Mouse (Mus musculus) CD4-positive, CD25-positive, alpha-beta regulatory T cell, adult 4 months (primary cell): ENCODE results near the gene Dtymk. TPM values are rescaled to one million over a fixed set of nuclear protein-coding genes. Genes with fewer than 3 reads are reported as not detected.
"Not testable (repeated sequence)": the region's sequence is repeated elsewhere in the genome, so short reads cannot be mapped to it uniquely, and the experiment has no call there.

Source experiments
- ATAC-seq: one replicate; pipeline ENCODE4 v1.8.0; 2017
- polyA plus RNA-seq, 2 experiments: library from polyadenylated mRNA; unstranded; fragments of 100-300 nt; shearing (Covaris generic); gene quantifications; one replicate each; pipeline ENCODE4 v1.2.1; 2017

Gene Dtymk
- polyA plus RNA-seq, 2 experiments from 2014 or later, result 120 to 147 TPM

DNA sequence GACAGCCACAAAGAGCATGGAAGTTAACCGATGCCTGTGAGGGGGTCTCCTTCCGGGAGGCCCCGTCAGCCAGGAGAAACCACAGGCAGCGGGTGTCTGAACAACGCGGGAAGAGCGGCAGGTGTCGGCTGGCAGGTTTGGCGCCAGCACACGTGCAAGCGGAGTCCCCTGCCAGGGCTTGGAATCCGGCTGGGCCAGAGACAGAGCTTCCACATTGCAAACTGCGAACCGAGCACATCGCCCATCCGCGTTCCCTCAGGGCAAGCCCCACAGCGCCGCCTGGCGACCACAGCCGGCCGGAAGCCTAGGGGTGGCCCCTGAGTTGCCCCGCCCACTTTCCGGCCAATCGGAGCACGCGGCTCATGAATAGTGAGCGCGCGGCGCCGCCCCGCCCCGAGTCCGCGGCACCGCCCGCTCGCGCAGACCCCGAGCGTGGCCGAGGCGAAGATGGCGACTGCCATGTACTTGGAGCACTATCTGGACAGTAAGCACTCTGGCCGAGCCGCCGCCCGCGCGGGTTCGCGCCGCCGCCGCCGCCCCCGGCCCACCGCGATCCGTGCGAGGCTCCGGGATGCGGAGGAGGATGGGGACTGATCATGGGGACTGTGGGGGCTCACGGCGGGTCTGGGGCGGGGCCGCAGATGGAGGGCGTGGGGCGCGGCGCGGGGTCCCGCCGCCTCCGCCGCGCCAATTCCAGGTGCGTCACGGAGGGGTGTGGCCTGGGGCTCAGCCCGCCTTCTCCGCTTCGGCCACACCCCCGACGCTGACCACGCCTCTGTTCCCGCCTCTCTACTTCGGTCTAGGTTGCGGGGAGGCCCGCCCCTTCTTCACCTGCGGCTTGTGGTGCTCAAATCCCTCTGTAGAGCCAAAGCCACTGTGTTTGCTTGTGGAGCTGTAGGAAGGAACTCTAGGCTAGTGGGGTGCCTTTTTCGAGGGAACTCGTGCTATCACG lies 2.1 kb upstream of the Dtymk start, which contains the start of gene Ing5:
Gene Ing5 (plus strand): TSS at position 410 of the 952 bp plus-strand sequence.
- peak; percentile 76 for ATAC-seq

DNA sequence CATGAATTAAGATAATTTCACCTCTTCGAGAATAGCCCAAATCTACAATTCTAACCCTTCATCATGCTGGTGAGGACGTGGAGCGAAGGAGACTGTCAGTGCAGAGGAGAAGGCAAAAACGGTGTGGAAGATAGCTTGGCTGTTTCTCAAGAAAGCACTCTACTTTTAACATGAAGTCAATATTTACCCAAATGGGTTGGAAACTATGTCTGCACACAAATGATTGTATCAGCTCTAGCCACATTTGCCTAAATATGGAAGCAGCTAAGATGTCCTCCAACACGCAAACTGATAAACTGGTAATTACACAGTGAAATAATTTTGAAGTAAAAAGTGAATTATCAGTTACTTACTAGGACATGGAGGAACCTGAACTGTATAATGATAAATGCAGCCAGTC lies 1.0 kb upstream of the Dtymk start:
- ATAC-seq, result no peak

DNA sequence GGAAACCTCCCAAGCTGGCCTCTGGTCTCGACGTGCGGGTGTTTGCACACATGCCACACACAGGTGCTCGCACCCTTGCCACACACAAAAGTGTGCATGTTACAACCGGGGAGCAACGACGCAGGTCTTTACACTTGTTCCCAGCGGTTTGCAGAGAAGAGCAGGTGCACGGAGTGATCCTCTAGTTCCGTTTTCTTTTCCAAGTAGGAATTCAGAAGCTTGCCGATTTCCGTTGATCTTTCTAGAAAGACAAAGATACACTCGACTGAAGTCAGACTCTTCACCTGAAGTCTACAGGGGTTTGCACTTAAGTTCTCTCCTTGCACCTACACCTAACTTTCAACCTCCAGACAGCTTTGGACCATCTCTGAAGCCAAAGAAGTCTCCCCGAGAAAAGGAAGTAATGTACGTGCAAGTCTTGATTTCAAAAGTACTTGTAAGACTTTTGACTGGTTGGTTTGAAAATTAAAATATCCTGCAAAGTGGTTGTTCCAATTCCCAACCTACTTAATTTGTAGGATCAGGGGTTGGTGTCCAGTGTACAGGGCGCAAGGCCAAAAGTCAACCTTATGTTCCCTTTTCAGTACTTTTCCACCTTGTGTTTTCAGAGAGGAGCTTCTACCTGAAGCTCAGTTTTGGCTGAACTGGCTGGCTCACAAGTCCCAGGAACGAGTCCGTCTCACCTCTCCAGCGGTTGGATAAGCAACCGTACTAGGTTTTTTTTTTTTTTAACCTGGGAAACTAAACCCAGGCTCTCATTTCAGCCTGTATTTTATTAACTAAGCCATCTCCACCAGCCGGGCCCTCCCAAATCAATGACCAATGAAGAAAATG lies 847 bp downstream of the Dtymk start:
- ATAC-seq, result no peak

DNA sequence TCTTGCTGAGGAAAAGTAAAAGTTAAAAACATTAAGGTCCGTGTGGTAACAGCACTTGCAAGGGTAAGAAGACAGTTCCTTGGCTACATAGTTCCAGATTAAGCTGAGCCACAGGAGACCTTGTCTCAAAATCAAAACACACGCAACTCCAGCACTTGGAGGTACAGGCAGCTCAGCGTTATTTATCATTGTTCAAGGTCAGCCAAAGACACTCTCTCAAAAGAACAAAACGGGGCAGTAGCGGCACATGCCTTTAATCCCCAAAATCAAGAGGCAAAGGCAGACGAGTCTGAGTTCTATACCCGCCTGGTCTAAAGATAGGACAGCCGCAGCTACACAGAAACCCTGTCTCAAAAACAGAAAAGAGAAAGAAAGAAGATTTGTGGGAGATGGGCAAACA lies 5.8 kb downstream of the Dtymk start:
- no peak for ATAC-seq

DNA sequence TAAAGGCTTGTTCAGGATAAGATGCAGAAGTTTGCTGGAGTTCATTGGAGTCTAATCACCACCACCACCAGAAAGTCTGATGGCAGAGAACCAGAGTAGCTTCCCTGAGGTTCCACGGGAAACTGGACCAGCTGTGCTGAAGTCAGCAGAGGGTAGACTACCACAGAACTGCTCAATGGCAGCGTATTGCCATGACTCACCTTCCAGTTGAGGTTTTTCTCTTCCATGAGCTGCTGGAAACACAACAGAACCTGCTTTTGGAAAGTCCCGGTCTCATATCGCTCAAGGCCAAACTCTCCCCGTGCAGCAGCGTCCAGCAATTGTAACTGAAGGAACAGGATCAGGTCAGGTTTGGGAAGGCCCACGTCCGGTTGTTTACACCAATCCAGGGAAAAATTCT lies 7.2 kb downstream of the Dtymk start:
- no peak for ATAC-seq

DNA sequence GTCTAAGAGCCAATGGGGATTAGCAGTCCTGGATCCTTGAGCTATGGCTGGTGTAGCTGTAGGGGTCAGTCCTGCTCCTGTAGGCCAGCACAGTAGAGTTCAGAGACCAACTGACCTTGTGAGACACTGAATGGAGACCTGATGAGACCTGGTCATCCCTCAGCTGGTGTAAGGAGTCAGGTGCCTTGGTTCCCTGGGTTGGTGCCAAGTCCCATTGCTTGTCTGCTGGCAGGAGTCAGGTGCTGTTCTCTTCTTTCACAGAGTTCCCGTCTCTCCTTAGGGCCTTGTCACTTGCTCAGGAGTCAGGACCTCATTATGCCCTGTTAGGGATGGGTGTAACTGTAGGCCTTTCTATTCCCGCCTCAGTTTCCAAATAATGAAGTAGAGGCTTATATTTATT lies 14.8 kb downstream of the Dtymk start:
- ATAC-seq, result no peak

DNA sequence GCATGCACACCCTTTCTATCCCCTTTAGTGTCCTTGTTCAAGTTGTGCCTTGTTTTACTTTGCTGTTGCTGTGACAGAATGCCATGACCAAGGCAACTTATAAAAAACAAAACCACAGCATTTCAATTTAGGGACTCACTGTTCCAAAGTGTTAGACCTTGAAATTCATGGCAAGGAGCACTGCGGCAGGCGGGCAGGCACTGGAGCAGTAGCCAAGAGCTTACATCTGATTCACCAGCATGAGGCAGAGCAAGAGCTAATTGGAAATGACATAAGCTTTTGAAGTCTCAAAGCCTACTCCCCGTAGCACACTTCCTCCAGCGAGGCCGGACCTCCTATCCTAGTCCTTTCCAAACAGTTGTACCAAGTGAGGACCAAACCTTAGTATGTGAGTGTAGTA lies 25.0 kb downstream of the Dtymk start:
- ATAC-seq, result no peak

DNA sequence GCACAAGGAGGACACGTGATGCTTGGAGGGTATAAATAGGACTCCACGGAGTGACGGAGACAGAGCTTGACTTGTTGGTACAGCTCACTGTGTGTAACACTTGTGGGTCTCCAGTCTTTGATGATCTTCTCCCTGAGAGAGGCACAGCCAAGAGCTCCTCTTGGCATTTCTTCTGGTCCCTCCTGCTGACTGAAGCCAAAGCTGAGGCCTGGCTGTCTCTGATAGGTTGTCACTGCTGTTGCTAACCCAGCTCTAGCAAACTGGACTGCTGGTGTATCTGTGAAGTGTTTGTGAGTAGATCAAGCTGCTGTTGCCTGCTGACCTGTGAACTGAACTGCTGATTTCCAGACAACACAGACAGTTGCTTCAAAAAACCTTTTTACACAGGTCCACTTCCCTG lies 31.8 kb downstream of the Dtymk start:
- no peak for ATAC-seq

DNA sequence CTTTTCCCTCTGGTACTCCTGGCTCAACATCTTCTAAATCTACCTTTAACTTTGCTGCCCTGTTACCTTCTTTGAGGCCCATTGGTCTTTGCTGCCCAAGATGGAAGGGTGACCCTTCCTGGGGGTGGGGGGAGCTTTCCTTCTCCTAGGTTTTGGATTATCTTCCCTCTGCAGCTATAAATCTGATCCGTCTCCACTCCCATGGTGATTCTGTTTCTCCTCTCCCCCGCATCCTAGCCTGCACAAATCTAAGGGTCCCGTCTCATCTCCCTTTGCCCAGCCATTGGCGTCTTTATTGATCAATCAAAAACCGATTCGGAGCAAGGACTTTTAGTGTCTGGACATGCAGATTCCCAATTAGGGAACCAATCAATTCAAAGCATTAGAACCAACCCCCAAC lies 34.1 kb downstream of the Dtymk start:
- ATAC-seq, result no peak

DNA sequence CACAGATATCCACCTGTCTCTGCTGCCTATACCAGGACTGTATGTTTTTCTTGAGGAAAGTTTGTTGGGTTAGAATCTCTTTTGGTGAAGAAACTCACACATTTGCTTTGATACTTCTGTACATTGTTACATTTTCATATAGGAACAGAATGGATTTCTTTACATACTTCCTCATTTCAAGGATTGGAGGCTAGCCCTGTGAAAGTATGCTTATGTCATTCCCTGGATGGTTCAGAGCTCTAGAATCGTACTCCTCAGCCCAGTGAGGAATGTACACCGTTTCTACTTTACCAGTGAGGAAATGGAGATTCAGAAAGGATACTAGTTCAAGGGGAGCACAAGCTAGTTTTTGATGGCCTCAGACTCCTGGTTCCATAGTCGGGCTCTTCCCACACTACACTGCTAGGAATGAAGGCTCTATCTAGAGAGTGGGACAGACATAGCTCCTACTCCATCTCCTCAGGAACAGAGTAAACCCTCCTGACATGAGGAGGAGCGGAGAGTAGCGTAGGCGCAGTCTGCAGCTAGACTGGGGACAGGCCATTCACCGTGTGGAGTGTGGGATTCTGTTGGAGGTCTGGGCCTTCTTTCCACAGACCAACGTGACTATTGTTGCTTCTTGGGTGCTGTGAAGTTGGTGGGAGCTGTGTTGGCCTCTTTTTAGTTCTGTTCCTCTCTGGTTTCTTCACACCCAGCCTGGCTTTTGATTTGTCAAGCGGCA lies 36.7 kb downstream of the Dtymk start:
- ATAC-seq, result no peak

DNA sequence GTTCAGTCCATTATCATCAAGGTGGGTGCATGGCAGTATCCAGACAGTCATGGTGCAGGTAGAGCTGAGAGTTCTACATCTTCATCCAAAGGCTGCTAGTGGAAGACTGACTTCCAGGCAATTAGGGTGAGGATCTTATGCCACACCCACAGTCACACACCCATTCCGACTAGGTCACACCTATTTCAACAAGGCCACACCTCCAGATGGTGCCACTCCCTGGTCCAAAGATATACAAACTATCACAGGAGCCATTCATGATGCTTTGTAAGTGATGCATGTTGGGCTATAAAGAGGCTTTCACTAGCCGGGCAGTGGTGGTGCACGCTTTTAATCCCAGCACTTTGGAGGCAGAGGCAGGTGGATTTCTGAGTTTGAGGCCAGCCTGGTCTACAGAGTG lies 38.2 kb downstream of the Dtymk start:
- ATAC-seq, result not testable (repeated sequence)

DNA sequence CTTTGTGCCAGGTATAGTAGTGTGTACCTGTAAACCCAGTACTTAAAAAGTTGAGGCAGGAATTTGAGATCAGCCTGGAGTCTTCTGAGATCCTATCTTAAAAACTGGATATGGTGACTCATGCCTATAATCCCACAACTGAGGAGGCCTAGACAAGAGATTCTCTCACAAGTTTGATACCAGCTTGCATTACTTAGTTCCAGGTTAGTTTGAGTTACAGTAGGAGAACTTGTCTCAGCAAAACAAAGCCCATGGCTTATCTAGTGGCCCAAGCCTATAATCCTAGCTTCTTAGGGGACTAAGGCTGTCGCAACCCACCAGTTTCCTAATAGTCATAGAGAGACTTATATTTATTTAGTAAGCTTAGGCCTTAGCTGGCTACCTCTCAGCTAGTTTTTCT lies 41.7 kb downstream of the Dtymk start:
- no peak for ATAC-seq

DNA sequence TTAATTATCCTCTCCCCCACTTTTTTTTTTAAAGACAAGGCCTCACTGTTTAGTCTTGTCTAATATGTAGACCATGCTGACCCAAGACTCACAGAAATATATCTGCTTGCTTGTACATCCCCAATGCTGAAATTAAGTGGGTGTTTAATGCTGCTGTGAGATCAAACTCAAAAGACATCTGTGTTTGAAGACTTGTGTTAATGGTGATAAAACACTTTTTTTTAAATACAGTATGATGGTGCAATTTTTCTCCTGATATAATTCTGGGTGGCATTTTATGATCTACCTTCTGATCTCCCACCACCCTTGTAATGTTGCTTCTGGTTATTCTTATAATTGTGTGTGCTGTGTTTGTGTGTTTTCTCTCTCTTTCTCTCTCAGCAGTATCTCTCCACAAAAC lies 45.6 kb downstream of the Dtymk start:
- no peak for ATAC-seq

DNA sequence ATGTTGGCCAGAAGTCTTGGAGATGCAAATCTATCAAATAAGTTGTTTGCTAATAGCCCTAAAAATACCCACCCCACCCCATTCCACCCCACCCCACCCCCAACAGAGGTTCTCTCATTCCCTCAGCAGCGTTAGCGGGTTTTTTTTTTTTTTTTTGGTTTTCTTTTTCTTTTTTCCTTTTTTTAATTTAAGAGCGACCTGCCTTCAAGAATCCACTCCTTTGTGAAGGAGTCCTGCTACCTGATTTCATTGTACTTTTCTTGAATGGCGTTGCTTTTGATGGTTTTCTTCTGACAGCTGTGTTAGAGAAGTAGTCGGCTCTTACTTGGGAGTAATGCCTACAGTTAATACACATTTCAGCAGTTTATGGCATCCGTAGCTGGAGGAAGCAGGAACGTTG lies 46.1 kb downstream of the Dtymk start:
- ATAC-seq, result no peak

DNA sequence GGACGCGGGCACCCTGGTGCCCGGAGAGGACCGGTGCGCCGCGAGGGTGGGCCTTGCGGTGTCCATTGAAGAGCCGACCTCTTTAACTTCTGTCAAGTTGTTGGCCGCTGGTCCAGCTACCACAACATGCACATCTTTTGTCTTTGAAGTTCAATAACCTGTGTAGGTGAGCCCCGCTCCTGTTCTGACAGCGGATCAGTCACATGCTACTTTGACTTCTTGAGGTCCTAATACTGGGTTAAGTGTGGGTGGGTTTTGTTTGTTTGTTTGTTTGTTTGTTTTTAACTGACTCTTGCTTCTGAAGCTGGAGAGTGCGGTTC lies 46.5 kb downstream of the Dtymk start:
- peak; percentile 15 for ATAC-seq

DNA sequence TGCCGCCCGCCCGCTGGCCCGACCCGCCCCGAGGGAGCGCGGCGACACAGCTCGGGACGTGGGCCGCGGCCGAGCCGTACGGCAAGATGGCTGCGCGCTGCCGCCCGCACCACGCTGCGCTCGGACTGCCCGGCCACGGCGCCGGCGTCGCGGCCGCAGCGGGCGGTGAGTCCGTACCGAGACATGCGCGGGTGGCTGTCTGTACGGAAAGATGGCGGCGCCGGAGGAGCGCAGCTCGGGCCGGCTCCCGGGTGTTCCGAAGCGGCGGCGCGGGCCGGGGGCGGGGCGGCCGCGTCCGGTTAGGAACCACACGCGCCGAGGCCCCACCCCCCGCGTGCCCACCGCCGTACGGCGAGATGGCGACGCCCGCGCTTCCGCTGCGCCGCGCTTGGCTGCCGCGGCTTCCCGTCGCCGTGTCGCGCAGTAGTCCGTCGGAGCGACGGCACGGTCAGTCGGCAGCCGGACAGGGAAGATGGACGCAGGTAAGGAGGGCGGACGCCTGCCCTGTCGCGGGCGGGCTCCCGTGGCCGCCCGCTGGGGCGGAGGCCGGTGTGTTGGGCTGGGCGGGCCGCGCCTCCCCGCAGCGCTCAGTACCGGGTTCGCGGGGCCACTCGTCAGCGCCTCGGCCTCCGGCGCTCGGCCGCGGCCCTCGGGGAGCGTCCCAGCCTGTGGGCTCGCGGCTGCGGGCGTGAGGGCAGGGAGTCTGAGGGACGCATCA lies 47.0 kb downstream of the Dtymk start, which contains the start of gene Thap4:
Gene Thap4 (minus strand): TSS at position 292 of the 718 bp plus-strand sequence.
- ATAC-seq, result peak; percentile 84

DNA sequence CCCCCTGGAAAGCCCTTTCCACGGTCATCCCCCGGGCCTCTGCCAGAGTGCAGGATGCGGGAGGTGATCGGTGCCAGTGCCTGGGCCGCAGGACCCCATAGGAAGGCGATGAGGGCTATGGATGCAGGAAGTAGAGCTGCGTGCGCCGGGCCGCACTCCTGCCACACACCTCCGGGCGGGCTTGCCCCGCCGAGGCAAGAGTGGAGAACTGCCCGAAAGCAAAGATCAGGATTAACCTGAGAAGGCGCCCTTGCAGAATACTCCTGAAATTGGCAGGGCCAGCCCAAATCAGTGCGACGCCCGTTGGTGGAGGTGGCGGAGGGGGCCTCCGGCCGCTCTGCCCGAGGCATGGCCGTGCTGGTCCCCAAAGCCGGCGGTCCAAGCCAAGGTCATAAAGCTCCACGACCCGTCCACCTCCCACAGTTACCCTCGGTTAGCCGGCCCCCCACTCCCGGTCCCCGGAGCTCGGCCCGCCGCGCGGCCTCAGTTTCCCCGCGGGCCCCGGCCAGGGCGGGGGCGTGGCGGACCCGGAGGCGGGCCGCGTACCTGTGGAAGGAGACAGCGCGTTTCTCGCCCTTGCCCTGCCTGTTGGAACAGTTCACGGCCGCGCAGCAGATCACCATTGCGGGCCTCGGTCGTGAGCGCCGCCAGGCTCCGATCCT lies 47.7 kb downstream of the Dtymk start:
- peak; percentile 33 for ATAC-seq

DNA sequence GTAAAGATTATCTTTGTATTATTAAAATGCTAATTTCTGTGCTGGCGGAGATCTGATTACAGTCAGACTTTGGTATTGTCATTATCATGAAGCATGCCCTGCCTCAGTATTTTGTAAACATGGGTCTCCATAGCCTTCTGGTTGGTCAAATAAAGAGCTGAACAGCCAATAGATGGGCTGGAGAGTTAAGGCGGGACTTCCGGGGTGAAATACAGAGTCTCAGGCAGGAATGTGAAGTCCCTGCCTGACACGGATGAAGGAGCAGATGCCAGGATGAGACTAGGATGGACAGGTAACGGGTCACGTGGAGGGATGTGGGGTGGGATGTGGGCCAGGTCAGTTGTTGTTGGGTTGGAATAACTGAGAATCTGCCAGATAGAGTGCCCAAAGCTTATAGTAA lies 50.4 kb downstream of the Dtymk start, which contains the start of gene Atg4b:
Gene Atg4b (plus strand): TSS at position 211 of the 400 bp plus-strand sequence.
- ATAC-seq, result no peak

DNA sequence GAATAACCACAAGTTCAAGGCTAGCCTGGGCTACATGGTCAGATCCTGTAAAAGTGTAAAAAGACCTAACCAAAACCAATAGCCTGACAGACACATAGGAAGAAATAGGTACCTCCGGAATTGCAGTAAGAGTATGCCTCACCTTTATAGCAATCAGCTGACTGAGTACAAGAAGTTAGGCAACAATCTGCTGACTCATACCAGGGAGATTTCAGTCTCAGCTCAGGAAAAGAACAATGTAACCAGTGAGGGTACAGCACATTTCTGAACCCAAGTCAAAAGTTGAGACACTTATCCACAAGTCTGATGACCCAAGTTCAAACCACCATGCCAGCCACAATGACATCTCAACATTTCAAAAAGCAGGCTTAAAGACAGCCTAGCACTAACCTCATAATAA lies 53.2 kb downstream of the Dtymk start:
- ATAC-seq, result no peak

DNA sequence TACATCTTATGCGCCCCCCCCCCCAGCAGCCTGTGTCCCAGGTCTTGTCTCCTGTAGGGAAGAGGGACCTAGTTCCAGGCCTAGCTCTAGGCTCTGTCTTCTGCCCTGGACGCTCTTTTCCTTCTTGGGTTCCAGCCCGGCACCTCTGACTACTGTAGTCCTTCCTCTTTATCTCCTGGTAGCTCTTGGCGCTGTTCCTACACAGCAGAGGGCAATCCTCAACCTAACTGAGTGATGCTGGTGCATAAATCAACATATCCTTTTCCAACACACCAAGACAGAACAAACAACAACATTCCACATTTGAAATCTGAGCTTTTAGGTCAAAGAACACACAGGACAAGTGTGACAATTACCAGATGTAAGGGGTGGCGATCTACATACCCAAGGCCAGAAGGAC lies 55.6 kb downstream of the Dtymk start:
- no peak for ATAC-seq

DNA sequence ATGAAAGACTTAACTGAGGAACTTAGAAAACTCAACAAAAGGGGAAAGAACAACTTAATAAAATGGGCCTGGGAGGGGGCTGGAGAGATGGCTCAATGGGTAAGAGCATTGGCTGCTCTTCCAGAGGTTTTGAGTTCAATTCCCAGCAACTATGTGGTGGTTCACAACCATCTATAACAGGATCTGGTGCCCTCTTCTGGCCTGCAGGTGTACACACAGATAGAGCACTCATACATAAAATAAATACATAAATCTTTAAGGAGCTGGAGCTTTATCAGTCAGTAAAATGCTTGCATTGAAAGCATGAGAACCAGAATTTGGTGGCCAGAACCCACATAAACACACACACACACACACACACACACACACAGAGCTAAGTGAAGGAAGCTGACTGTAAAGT lies 58.8 kb downstream of the Dtymk start:
- no peak for ATAC-seq
